Mouse (Mus musculus): ENCODE data around the gene Krtcap2.
A peak's percentile ranks its signal among the peaks of the same experiment; 100 is the strongest.

Gene Krtcap2

GRCm38 (mm10) chr3:89280606-89281511 lies 35.1 kb downstream of the Krtcap2 start, which contains the start of gene Efna1:
Gene Efna1, minus strand, starts transcription at chr3:89281142.
- peak; percentile 69 for DNase-seq (ENCODE audit: low read depth, low spot score)

GRCm38 (mm10) chr3:89281579-89282290 lies 36.0 kb downstream of the Krtcap2 start:
- DNase-seq (ENCODE audit: low read depth, low spot score) = peak; percentile 90

GRCm38 (mm10) chr3:89282291-89282643 lies 36.5 kb downstream of the Krtcap2 start:
- no peak for DNase-seq (ENCODE audit: low read depth, low spot score)

GRCm38 (mm10) chr3:89284261-89284660 lies 38.5 kb downstream of the Krtcap2 start:
- DNase-seq (ENCODE audit: low read depth, low spot score) = no peak

GRCm38 (mm10) chr3:89285526-89285925 lies 39.8 kb downstream of the Krtcap2 start:
- DNase-seq (ENCODE audit: low read depth, low spot score) = no peak

- DNase-seq (ENCODE audit: low read depth, low spot score) = no peak
Measured at GRCm38 (mm10) chr3:89287286-89287685, 41.5 kb downstream of the Krtcap2 start.

GRCm38 (mm10) chr3:89288503-89288928 lies 42.8 kb downstream of the Krtcap2 start:
- peak; percentile 47 for DNase-seq (ENCODE audit: low read depth, low spot score)

- no peak for DNase-seq (ENCODE audit: low read depth, low spot score)
Measured at GRCm38 (mm10) chr3:89291874-89292273, 46.1 kb downstream of the Krtcap2 start.

- DNase-seq (ENCODE audit: low read depth, low spot score) = no peak
Measured at GRCm38 (mm10) chr3:89292303-89292702, 46.5 kb downstream of the Krtcap2 start.

GRCm38 (mm10) chr3:89293247-89293918 lies 47.6 kb downstream of the Krtcap2 start:
- DNase-seq (ENCODE audit: low read depth, low spot score) = no peak

- DNase-seq (ENCODE audit: low read depth, low spot score) = no peak
Measured at GRCm38 (mm10) chr3:89294195-89294594, 48.4 kb downstream of the Krtcap2 start.

GRCm38 (mm10) chr3:89295685-89296230 lies 50.0 kb downstream of the Krtcap2 start:
- DNase-seq (ENCODE audit: low read depth, low spot score) = no peak

GRCm38 (mm10) chr3:89296761-89297396 lies 51.1 kb downstream of the Krtcap2 start:
- peak; percentile 70 for DNase-seq (ENCODE audit: low read depth, low spot score)

GRCm38 (mm10) chr3:89298908-89299307 lies 53.1 kb downstream of the Krtcap2 start:
- no peak for DNase-seq (ENCODE audit: low read depth, low spot score)

GRCm38 (mm10) chr3:89299499-89299898 lies 53.7 kb downstream of the Krtcap2 start:
- DNase-seq (ENCODE audit: low read depth, low spot score) = peak; percentile 85

All from brain, adult 2 months (tissue).